Mouse (Mus musculus): ENCODE results near the gene Gm42715. TPM values are rescaled to one million over a fixed set of nuclear protein-coding genes. Genes with fewer than 3 reads are reported as not detected.

Gm42715 gene
- 6.3 and 8.9 TPM in 2 replicates for polyA plus RNA-seq (2015; fragmentation: Nextera tagmentation; extraction: Ambion mirVana)

GRCm38 (mm10) chr7:127519284-127519683, at the start of gene Gm42715:
Gm42715 (plus strand) TSS chr7:127519584.

GRCm38 (mm10) chr7:127478635-127479317, 40.6 kb upstream of the Gm42715 start, which contains the start of gene Fbrs:
Fbrs (plus strand) TSS chr7:127479199.

GRCm38 (mm10) chr7:127511808-127512230, 7.6 kb upstream of the Gm42715 start, which contains the start of gene Srcap:
Srcap (plus strand) TSS chr7:127511983.

GRCm38 (mm10) chr7:127561340-127561858, 42.0 kb downstream of the Gm42715 start, which contains the start of gene Tmem265:
Tmem265 (plus strand) TSS chr7:127561390.

GRCm38 (mm10) chr7:127572895-127573471, 53.6 kb downstream of the Gm42715 start, which contains the start of gene Phkg2:
Phkg2 (plus strand) TSS chr7:127573340.

GRCm38 (mm10) chr7:127588011-127588871, 68.9 kb downstream of the Gm42715 start, which contains the start of the genes Ccdc189 and Rnf40:
Ccdc189 (minus strand) TSS chr7:127588595.
Rnf40 (plus strand) TSS chr7:127588767.

GRCm38 (mm10) chr7:127614891-127615843, 95.8 kb downstream of the Gm42715 start, which contains the start of gene Zfp629:
Zfp629 (minus strand) TSS chr7:127615797.

Small RNAs within 50 kb of the gene (microRNA-seq; reads per million reads assigned to microRNA genes)
- gene Gm47278 (ENCODE audit: borderline replicate concordance, insufficient number of aligned reads) (not detected), gene Mir7060 (ENCODE audit: borderline replicate concordance, insufficient number of aligned reads) (not detected)

Other genes starting within 250 kb of the Gm42715 start
- 93.4 and 161 TPM in 2 replicates for gene Sephs2, start 245.5 kb upstream of the Gm42715 start, polyA plus RNA-seq (2015; fragmentation: Nextera tagmentation; extraction: Ambion mirVana)
- 0.61 and 1.0 TPM in 2 replicates for gene Itgal, start 223.3 kb upstream of the Gm42715 start, polyA plus RNA-seq (2015; fragmentation: Nextera tagmentation; extraction: Ambion mirVana)
- gene Zfp768, start 174.0 kb upstream of the Gm42715 start, polyA plus RNA-seq (2015; fragmentation: Nextera tagmentation; extraction: Ambion mirVana) = 11.5 and 12.3 TPM in 2 replicates
- gene Zfp747, start 143.5 kb upstream of the Gm42715 start, polyA plus RNA-seq (2015; fragmentation: Nextera tagmentation; extraction: Ambion mirVana) = 5.4 TPM in 2 replicates
- gene 9130019O22Rik, start 132.4 kb upstream of the Gm42715 start, polyA plus RNA-seq (2015; fragmentation: Nextera tagmentation; extraction: Ambion mirVana) = 2.4 and 2.6 TPM in 2 replicates
- 4.7 and 5.5 TPM in 2 replicates for gene E430018J23Rik, start 126.0 kb upstream of the Gm42715 start, polyA plus RNA-seq (2015; fragmentation: Nextera tagmentation; extraction: Ambion mirVana)
- 3.5 and 4.6 TPM in 2 replicates for gene Zfp764, start 112.8 kb upstream of the Gm42715 start, polyA plus RNA-seq (2015; fragmentation: Nextera tagmentation; extraction: Ambion mirVana)
- gene Zfp688, start 97.5 kb upstream of the Gm42715 start, polyA plus RNA-seq (2015; fragmentation: Nextera tagmentation; extraction: Ambion mirVana) = 28.5 and 40.1 TPM in 2 replicates
- 4.7 and 6.5 TPM in 2 replicates for gene Zfp689, start 70.4 kb upstream of the Gm42715 start, polyA plus RNA-seq (2015; fragmentation: Nextera tagmentation; extraction: Ambion mirVana)
- 25.3 and 37.3 TPM in 2 replicates for gene Prr14, start 60.0 kb upstream of the Gm42715 start, polyA plus RNA-seq (2015; fragmentation: Nextera tagmentation; extraction: Ambion mirVana)
- 10.2 and 12.1 TPM in 2 replicates for gene Fbrs, start 40.4 kb upstream of the Gm42715 start, polyA plus RNA-seq (2015; fragmentation: Nextera tagmentation; extraction: Ambion mirVana)
- gene Srcap, start 7.6 kb upstream of the Gm42715 start, polyA plus RNA-seq (2015; fragmentation: Nextera tagmentation; extraction: Ambion mirVana) = 23.2 and 30.2 TPM in 2 replicates
- gene Tmem265, start 41.8 kb downstream of the Gm42715 start, polyA plus RNA-seq (2015; fragmentation: Nextera tagmentation; extraction: Ambion mirVana) = 2.2 and 6.3 TPM in 2 replicates
- 32.2 and 45.6 TPM in 2 replicates for gene Phkg2, start 53.8 kb downstream of the Gm42715 start, polyA plus RNA-seq (2015; fragmentation: Nextera tagmentation; extraction: Ambion mirVana)
- gene Ccdc189, start 69.0 kb downstream of the Gm42715 start, polyA plus RNA-seq (2015; fragmentation: Nextera tagmentation; extraction: Ambion mirVana) = 8.9 and 15.7 TPM in 2 replicates
- gene Rnf40, start 69.2 kb downstream of the Gm42715 start, polyA plus RNA-seq (2015; fragmentation: Nextera tagmentation; extraction: Ambion mirVana) = 17.1 and 22.9 TPM in 2 replicates
- 4.5 and 5.9 TPM in 2 replicates for gene Zfp629, start 96.2 kb downstream of the Gm42715 start, polyA plus RNA-seq (2015; fragmentation: Nextera tagmentation; extraction: Ambion mirVana)
- gene Bcl7c, start 189.3 kb downstream of the Gm42715 start, polyA plus RNA-seq (2015; fragmentation: Nextera tagmentation; extraction: Ambion mirVana) = 137 and 174 TPM in 2 replicates
- gene Ctf1, start 193.2 kb downstream of the Gm42715 start, polyA plus RNA-seq (2015; fragmentation: Nextera tagmentation; extraction: Ambion mirVana) = 9.4 and 12.0 TPM in 2 replicates
- 0.06 and 0.10 TPM in 2 replicates for gene Ctf2, start 212.6 kb downstream of the Gm42715 start, polyA plus RNA-seq (2015; fragmentation: Nextera tagmentation; extraction: Ambion mirVana)
- gene Fbxl19, start 225.0 kb downstream of the Gm42715 start, polyA plus RNA-seq (2015; fragmentation: Nextera tagmentation; extraction: Ambion mirVana) = 1.9 and 2.2 TPM in 2 replicates